Mouse (Mus musculus) hindbrain, embryonic 15.5 days (tissue): Measurements from ENCODE around the gene 5330417H12Rik. TPM values are rescaled to one million over a fixed set of nuclear protein-coding genes. Genes with fewer than 3 reads are reported as not detected.

ENCODE experiments used
- ATAC-seq: fragments of 200-750 bp; cut with Nextera tagmentation; 2 replicates; pipeline ENCODE4 v1.8.0; 2017; ENCODE audit warnings: low read depth, moderate number of reproducible peaks, moderate TSS enrichment; ENCODE audit not compliant: low FRiP score
- H3K27ac ChIP-seq: fragments of 300-500 bp; sonication (generic); replicated peaks from 2 replicates; pipeline ENCODE4 v1.5.1; 2015; ENCODE audit warnings: mild to moderate bottlenecking, inconsistent platforms
- H3K27me3 ChIP-seq: fragments of 300-500 bp; sonication (generic); 2 replicates; pipeline ENCODE4 v1.6.1; 2015; ENCODE audit warnings: control low read depth, inconsistent platforms
- H3K36me3 ChIP-seq: fragments of 300-500 bp; sonication (generic); 2 replicates; pipeline ENCODE4 v1.6.1; 2015; ENCODE audit warnings: control low read depth, inconsistent platforms
- H3K4me1 ChIP-seq: fragments of 300-500 bp; sonication (generic); replicated peaks from 2 replicates; pipeline ENCODE4 v1.6.1; 2015; ENCODE audit warnings: control low read depth, inconsistent platforms
- H3K4me2 ChIP-seq: fragments of 300-500 bp; sonication (generic); 2 replicates; pipeline ENCODE4 v1.6.1; 2015; ENCODE audit warnings: moderate library complexity, mild to moderate bottlenecking, inconsistent platforms
- H3K4me3 ChIP-seq: fragments of 300-500 bp; sonication (generic); 2 replicates; pipeline ENCODE4 v1.5.1; 2015; ENCODE audit warnings: mild to moderate bottlenecking, inconsistent platforms
- H3K9ac ChIP-seq: fragments of 300-500 bp; sonication (generic); 2 replicates; pipeline ENCODE4 v1.6.1; 2015; ENCODE audit warnings: inconsistent platforms
- H3K9me3 ChIP-seq: fragments of 300-500 bp; sonication (generic); 2 replicates; pipeline ENCODE4 v1.6.1; 2016; ENCODE audit warnings: control low read depth, inconsistent platforms
- WGBS: fragments of 180-500 bp; shearing (Covaris S2); methylation state at CpG from one replicate; pipeline ENCODE4 v1.1.7; 2015; 5-methylcytosine and 5-hydroxymethylcytosine counted together
- polyA plus RNA-seq: library from polyadenylated mRNA; unstranded; fragments of >200 nt; fragmentation: Nextera tagmentation; extraction: Ambion mirVana; gene quantifications from 2 replicates; pipeline ENCODE4 v1.2.1, GENCODE M21; 2015

5330417H12Rik gene
- polyA plus RNA-seq, 1 experiment from 2014 or later = not detected

- H3K9me3 ChIP-seq = no peaks in the 10 kb centered on the region
- peak overlapping the region; percentile 50 for H3K9ac ChIP-seq
- ATAC-seq = peak; percentile 82
- peak overlapping the region; percentile 98 for H3K4me2 ChIP-seq
- H3K4me1 ChIP-seq = peaks cover 22% of the 10 kb centered on the region
- 3% methylated on average over 16 of the region's 16 CpGs for WGBS
- peak overlapping the region; percentile 63 for H3K4me3 ChIP-seq
- no peak overlapping the region for H3K27ac ChIP-seq
- peaks cover 3% of the 10 kb centered on the region; the same call in 1 of the 2 replicates for H3K27me3 ChIP-seq
- H3K36me3 ChIP-seq = no peaks in the 10 kb centered on the region
Observed at GRCm38 (mm10) chr7:107594325-107594856, 30.6 kb downstream of the 5330417H12Rik start.

GRCm38 (mm10) chr7:107593904-107594303 is 31.1 kb downstream of the 5330417H12Rik start:
- H3K27ac ChIP-seq = no peak overlapping the region
- ATAC-seq = no peak
- peak overlapping the region; percentile 63 for H3K4me3 ChIP-seq
- peak overlapping the region; percentile 98 for H3K4me2 ChIP-seq
- WGBS = 33% methylated on average over 7 of the region's 7 CpGs
- H3K27me3 ChIP-seq = peaks cover 3% of the 10 kb centered on the region; the same call in 1 of the 2 replicates
- H3K9me3 ChIP-seq = no peaks in the 10 kb centered on the region
- H3K36me3 ChIP-seq = no peaks in the 10 kb centered on the region
- H3K9ac ChIP-seq = no peak overlapping the region
- peaks cover 22% of the 10 kb centered on the region for H3K4me1 ChIP-seq

- Histone ChIP-seq H3K27ac (no peak overlapping the region), H3K27me3 (peaks cover 3% of the 10 kb centered on the region; the same call in 1 of the 2 replicates), H3K4me2 (no peak overlapping the region), H3K4me3 (no peak overlapping the region), H3K9ac (no peak overlapping the region), H3K36me3 (no peaks in the 10 kb centered on the region), H3K4me1 (peaks cover 22% of the 10 kb centered on the region), H3K9me3 (no peaks in the 10 kb centered on the region)
- ATAC-seq = peak; percentile 19; the same call in 1 of the 2 replicates
- 40% methylated on average over 2 of the region's 2 CpGs for WGBS
Observed at GRCm38 (mm10) chr7:107592641-107593040, 32.3 kb downstream of the 5330417H12Rik start.

- no peaks in the 10 kb centered on the region for H3K27me3 ChIP-seq
- no peak overlapping the region for H3K9ac ChIP-seq
- H3K4me1 ChIP-seq = no peaks in the 10 kb centered on the region
- H3K9me3 ChIP-seq = no peaks in the 10 kb centered on the region; the same call in 1 of the 2 replicates
- ATAC-seq = no peak
- H3K36me3 ChIP-seq = no peaks in the 10 kb centered on the region
- no peak overlapping the region for H3K4me3 ChIP-seq
- no peak overlapping the region for H3K27ac ChIP-seq
- 74% methylated on average over 3 of the region's 3 CpGs for WGBS
- H3K4me2 ChIP-seq = no peak overlapping the region
Observed at GRCm38 (mm10) chr7:107574276-107574675, 50.7 kb downstream of the 5330417H12Rik start.

Other genes starting within 250 kb of the 5330417H12Rik start
- 3.3 and 4.2 TPM in 2 replicates for gene Olfml1, start 57.7 kb downstream of the 5330417H12Rik start, polyA plus RNA-seq
- 2.5 and 2.8 TPM in 2 replicates for gene Ppfibp2, start 30.0 kb downstream of the 5330417H12Rik start, polyA plus RNA-seq
- 0.13 TPM in 2 replicates for gene Cyb5r2, start 132.9 kb upstream of the 5330417H12Rik start, polyA plus RNA-seq
- not detected in 2 replicates for gene Ovch2, start 176.0 kb upstream of the 5330417H12Rik start, polyA plus RNA-seq
- not detected in 2 replicates for gene Olfr467, start 187.1 kb upstream of the 5330417H12Rik start, polyA plus RNA-seq
- gene Olfr469, start 200.4 kb upstream of the 5330417H12Rik start, polyA plus RNA-seq = not detected in 2 replicates
- not detected in 2 replicates for gene Olfr470, start 222.3 kb upstream of the 5330417H12Rik start, polyA plus RNA-seq